Mouse (Mus musculus) cerebellum, adult 2 months (tissue): ENCODE measurements around the gene Commd6.

Experiments
- CTCF ChIP-seq: fragments of 200-500 bp; IDR thresholded peaks from 2 replicates; pipeline ENCODE4 v1.5.1; 2011; ENCODE audit warnings: low read depth, mild to moderate bottlenecking, control low read depth, low read length, moderate library complexity, borderline replicate concordance; ENCODE audit not compliant: insufficient read depth
- POLR2A ChIP-seq: fragments of 200-500 bp; IDR thresholded peaks from 2 replicates; pipeline ENCODE4 v1.6.1; 2011; ENCODE audit warnings: low read length, control low read depth, borderline replicate concordance; ENCODE audit not compliant: insufficient read depth

- no peak for TF ChIP-seq POLR2A
- TF ChIP-seq CTCF: no peak
These were observed 46.5 kb downstream of the Commd6 start for GRCm38 (mm10) chr14:101594001-101594400.
